Mouse (Mus musculus): ENCODE results near the gene Akirin2. TPM values are rescaled to one million over a fixed set of nuclear protein-coding genes. Genes with fewer than 3 reads are reported as not detected.

Akirin2 gene
- polyA plus RNA-seq (2012; fragmentation: generic; extraction: Trizol) = 10 to 100 TPM; 25.9 to 42.9 TPM

GRCm38 (mm10) chr4:34550748-34551097 is at the start of gene Akirin2:
Gene Akirin2 (plus strand): TSS chr4:34550937.

GRCm38 (mm10) chr4:34614630-34615094 is 63.9 kb downstream of the Akirin2 start, which contains the start of the genes Orc3 and Rars2:
Gene Orc3 (minus strand): TSS chr4:34614944.
Gene Rars2 (plus strand): TSS chr4:34614957.

Other genes starting within 250 kb of the Akirin2 start
- 10 to 100 TPM in 1 of 2 experiments, 1 to 10 TPM in 1; 1.2 to 12.4 TPM for gene Orc3, start 64.0 kb downstream of the Akirin2 start, polyA plus RNA-seq (2012; fragmentation: generic; extraction: Trizol)
- 1 to 10 TPM; 1.3 to 9.9 TPM for gene Rars2, start 64.0 kb downstream of the Akirin2 start, polyA plus RNA-seq (2012; fragmentation: generic; extraction: Trizol)
- 10 to 100 TPM in 1 of 2 experiments, 1 to 10 TPM in 1; 1.9 to 20.7 TPM for gene Slc35a1, start 136.5 kb downstream of the Akirin2 start, polyA plus RNA-seq (2012; fragmentation: generic; extraction: Trizol)
- gene Cfap206, start 179.3 kb downstream of the Akirin2 start, polyA plus RNA-seq (2012; fragmentation: generic; extraction: Trizol) = under 1 TPM in 1 of 2 experiments, not detected in 1; 0.07 TPM
- gene Gm136, start 205.3 kb downstream of the Akirin2 start, polyA plus RNA-seq (2012; fragmentation: generic; extraction: Trizol) = not detected
- 10 to 100 TPM in 1 of 2 experiments, 1 to 10 TPM in 1; 6.2 to 27.7 TPM for gene Smim8, start 227.5 kb downstream of the Akirin2 start, polyA plus RNA-seq (2012; fragmentation: generic; extraction: Trizol)